Mouse (Mus musculus) central nervous system, embryonic 18 days (tissue): ENCODE data around the gene Vstm4. TPM values are rescaled to one million over a fixed set of nuclear protein-coding genes. Genes with fewer than 3 reads are reported as not detected.

Source experiments
- polyA plus RNA-seq: library from polyadenylated mRNA; depleted of rRNA; stranded (reverse); fragments of >200 nt; gene quantifications from 2 replicates; pipeline ENCODE4 v1.2.3, GENCODE M21; 2012; rRNA removed

Gene Vstm4
- polyA plus RNA-seq: 5.5 and 6.4 TPM in 2 replicates

DNA sequence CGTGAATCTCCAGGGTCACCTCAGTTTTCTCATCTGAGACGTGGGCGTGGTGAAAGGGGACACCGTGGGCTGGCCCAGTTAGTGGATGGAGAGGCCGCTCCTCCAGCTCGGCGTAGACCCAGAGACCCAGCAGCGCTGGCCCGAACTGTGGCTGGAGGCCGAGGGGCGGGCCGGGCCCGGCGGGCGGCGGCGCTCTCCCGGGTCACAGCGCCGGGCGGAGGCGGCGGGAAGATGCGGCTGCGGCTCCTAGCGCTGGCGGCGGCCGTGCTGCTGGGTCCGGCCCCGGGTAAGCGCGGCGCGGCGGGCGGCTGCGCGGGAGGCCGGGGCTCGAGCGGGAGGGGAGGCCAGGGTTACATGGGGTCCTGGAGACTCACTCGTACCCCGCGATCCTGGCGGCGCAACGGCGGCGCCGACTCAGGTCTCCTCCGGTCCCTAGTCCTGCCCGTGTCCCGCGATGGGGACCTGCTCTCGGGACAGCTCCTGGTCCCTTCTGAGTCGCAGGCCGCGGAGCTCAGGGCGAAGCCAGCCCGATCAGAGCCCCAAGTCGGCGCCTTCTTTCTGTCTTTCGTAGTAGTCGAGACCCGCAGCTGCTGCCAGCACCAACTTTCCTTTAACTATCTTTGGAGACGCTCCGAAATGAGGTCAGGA lies at the start of gene Vstm4:
Gene Vstm4 (plus strand): TSS at position 76 of the 648 bp plus-strand sequence.

DNA sequence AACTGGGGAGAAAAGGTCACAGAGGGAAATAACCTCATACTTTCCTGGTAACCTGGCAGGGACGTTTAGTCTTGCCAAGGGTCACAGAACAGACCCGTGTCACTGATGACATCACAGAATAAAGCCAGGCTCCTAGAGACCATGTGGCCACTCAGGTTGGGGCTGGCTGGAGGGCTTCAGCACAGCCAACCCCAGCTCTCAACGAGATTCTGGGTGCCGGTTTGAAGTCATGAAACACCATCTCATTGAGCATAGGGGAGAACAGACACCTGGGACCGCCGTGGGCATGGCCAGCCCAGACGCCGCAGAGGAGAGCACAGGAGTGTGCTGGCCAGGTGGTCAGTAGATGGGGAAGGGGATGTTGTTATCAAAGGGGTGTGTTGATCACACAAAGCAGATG lies 22.7 kb upstream of the Vstm4 start, which contains the start of gene Fam170b:
Gene Fam170b (plus strand): TSS at position 116 of the 400 bp plus-strand sequence.

Other genes starting within 250 kb of the Vstm4 start
- gene 3425401B19Rik, start 171.5 kb upstream of the Vstm4 start, polyA plus RNA-seq: 0.01 and 0.13 TPM in 2 replicates
- gene Tmem273, start 70.8 kb upstream of the Vstm4 start, polyA plus RNA-seq: 0.52 and 0.63 TPM in 2 replicates
- gene Fam170b, start 22.8 kb upstream of the Vstm4 start, polyA plus RNA-seq: 0.04 TPM in 1 of 2 replicates, not detected in the other
- gene Lrrc18, start 134.6 kb downstream of the Vstm4 start, polyA plus RNA-seq: 0.52 and 0.59 TPM in 2 replicates